Mouse (Mus musculus) erythroblast, embryonic 14.5 days (primary cell): ENCODE measurements around the gene Pomt1.

Source experiments
- GATA1 ChIP-seq: IDR thresholded peaks from 2 replicates; pipeline ENCODE4 v1.6.1; 2012; ENCODE audit warnings: low read length, inconsistent platforms, mixed read lengths
- TAL1 ChIP-seq: IDR thresholded peaks from 3 replicates; pipeline ENCODE4 v1.6.1; 2012; ENCODE audit warnings: low read length, inconsistent platforms, mixed read lengths

DNA sequence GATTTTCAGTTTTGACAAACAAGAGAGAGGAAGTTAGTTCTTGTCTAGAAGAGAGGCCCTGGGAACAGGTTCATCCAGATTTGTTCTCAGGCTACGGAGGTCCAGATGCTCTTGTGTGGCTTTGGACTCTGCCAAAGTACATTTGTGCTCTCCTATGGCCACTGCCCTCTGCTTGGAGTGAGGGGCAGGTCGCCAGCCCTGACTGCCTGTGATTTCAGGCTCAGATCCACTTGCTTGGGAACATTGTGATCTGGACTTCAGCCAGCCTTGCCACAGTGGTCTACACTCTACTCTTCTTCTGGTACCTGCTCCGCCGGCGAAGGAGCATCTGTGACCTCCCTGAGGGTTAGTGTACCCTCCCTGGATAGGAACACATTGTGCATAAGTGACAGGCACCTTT is 16.3 kb downstream of the Pomt1 start:
- TF ChIP-seq GATA1 (no peak), TAL1 (no peak)
